Mouse (Mus musculus) G1E (cell line): ENCODE measurements around the gene Stub1.

Experiments used
- CTCF ChIP-seq: IDR thresholded peaks from 2 replicates; pipeline ENCODE4 v1.5.1; 2012; ENCODE audit warnings: low read depth, low read length, inconsistent platforms, mixed read lengths
- GATA2 ChIP-seq: IDR thresholded peaks from 2 replicates; pipeline ENCODE4 v1.6.1; 2012; ENCODE audit warnings: low read depth, low read length, inconsistent platforms, borderline replicate concordance
- POLR2AphosphoS5 ChIP-seq: IDR thresholded peaks from 2 replicates; pipeline ENCODE4 v1.6.1; 2012; ENCODE audit warnings: low read depth, low read length, inconsistent platforms; ENCODE audit not compliant: insufficient replicate concordance
- TAL1 ChIP-seq: conservative IDR thresholded peaks from 2 replicates; pipeline ENCODE4 v1.6.1; 2012; ENCODE audit warnings: low read depth, low read length, inconsistent platforms, mixed read lengths

GRCm38 (mm10) chr17:25873405-25874147 lies 40.4 kb upstream of the Stub1 start:
- TF ChIP-seq POLR2AphosphoS5 (no peak), GATA2 (no peak), CTCF (no peak), TAL1 (no peak)
